Mouse (Mus musculus) thymus, postnatal 0 days (tissue): ENCODE measurements around the gene Cpd. TPM values are rescaled to one million over a fixed set of nuclear protein-coding genes. Genes with fewer than 3 reads are reported as not detected.
A peak's percentile ranks its signal among the peaks of the same experiment; 100 is the strongest.

ENCODE experiments used
- DNase-seq: peaks from one replicate; pipeline ENCODE4 v3.0.0-alpha.2; 2015; ENCODE audit warnings: low spot score
- polyA plus RNA-seq: library from polyadenylated mRNA; unstranded; fragments of >200 nt; fragmentation: Nextera tagmentation; extraction: Ambion mirVana; gene quantifications from 2 replicates; pipeline ENCODE4 v1.2.1, GENCODE M21; 2015

Cpd gene
- polyA plus RNA-seq, result 3.2 and 3.3 TPM in 2 replicates

DNA sequence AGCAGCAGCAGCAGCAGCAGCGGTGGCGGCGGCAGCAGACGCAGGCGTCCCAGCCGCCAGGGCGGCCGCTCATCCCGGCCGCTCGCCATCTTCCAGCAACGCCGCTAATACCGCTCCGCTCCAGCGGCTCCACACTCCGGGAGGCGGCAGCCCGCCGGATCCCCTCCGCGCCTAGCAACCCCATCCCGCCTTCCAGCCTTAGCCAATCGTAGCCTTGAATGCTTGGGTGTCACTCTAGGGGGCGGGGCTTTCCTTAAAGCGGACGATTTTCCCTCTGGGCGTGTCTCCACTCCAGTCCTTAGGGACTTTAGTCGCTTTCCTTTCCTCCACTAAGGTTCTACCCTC lies at the start of gene Cpd:
TSS of gene Cpd (minus strand) at position 141 of the 345 bp plus-strand sequence.
- DNase-seq, result peak; percentile 80

DNA sequence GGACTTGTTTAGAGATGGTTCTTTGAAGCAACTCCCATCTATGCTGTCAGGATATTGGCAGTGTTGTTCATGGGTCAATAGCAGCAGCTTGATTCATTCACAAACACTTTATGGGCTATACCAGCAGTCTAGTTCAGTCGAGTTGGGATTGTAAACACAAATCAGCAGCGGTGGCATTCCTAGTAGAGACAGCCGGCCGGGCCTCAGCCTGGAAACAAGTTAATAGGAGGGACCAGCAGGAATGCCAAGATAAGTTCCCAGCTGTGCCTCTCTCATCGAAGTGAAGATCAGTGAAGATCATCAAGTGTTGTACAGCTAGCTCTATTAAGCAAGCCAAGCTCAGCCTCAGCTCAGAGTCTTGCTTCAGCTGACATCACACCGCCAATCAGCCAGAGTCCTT lies 49.5 kb upstream of the Cpd start:
- no peak for DNase-seq

DNA sequence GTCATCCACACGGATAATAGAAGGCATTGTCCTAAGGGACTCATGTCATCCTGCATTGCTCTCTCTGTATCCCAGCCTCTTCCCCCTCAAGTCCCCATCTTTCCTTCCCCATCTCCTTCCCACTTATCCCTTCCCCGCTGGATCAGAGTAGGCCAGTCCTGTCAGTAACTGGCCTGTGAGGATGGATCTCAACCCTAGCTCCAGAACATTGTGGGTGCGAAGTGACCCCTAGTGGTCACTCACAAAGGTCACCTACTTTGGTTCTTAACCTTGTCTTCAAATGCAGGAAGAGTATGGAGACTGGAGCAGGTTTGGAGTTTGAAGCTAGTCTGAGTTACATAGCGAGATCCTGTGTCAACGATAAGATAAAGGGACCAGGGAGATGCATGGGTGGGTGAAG lies 47.4 kb upstream of the Cpd start:
- DNase-seq, result peak; percentile 38

- no peak for DNase-seq
These were observed 46.8 kb upstream of the Cpd start for GRCm38 (mm10) chr11:76893570-76893969.

GRCm38 (mm10) chr11:76892972-76893371 lies 46.2 kb upstream of the Cpd start:
- no peak for DNase-seq

DNA sequence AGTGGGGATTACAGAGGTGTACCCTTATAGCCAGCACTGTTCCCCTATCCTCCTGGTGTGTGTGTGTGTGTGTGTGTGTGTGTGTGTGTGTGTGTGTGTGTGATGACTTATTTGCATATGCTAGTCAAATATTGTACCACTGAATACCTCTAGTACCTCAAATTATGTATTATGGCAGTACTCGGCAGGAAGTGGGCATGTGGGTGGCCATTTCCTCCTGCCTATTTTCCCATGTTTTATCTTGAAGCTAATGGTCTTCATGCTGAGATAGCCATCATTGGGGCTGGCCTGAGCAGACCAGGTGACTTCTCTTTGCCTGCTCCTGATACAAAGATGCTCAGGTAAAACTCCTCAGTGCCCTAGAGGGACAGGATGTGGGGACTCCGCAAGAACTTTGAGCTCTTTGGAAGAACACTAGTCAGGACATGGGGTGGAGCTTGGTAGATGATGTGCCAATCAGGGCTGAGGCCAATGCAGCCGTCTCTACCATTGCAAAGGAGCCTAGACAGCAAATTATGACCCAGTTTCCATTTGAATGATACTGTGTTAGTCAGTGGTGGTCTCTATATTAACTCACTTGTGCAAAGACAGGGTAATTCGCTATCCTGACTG lies 45.0 kb upstream of the Cpd start:
- DNase-seq, result no peak

GRCm38 (mm10) chr11:76891171-76891570 lies 44.4 kb upstream of the Cpd start:
- DNase-seq, result no peak

GRCm38 (mm10) chr11:76889339-76890164 lies 42.7 kb upstream of the Cpd start:
- peak; percentile 58 for DNase-seq

DNA sequence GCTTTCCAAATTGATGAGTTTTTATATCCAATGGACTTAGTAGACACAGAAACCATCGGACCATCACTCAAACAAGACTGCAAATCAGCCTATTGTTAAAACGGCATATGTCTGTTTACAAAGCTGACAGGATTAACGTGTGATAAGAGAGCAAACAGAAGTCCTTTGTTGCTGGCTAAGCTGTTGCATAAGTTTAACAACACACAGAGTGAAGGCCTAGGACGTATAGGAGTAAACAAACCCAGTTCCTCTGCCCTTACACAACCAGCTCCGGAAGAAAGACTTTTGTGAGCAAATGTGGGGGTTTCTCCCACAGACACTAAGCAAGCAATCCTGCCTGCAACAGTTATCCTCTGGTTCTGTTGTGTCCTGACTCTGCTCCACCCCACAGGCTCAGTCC lies 37.6 kb upstream of the Cpd start:
- DNase-seq, result no peak

DNA sequence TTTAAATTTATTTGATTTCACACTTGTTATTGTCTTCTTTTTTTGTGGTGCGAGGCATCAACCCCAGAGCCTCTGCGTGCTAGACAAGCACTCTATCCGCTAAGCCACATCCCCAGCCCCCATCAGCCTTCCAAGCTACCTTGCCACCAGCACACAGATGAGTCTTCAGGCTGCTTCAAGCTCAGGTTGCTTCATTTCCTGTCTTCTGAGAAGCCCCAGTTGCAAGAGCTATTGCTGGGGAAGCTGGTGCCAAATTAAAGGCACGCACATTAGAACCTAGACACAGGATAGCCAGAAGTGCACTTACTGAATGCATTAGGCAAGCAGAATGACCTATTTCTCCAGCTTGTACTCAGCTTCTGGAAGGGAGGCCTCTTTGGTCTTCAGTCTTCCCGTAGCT lies 33.0 kb upstream of the Cpd start:
- DNase-seq, result peak; percentile 57

- no peak for DNase-seq
These were observed 27.9 kb upstream of the Cpd start for GRCm38 (mm10) chr11:76874766-76875165.

GRCm38 (mm10) chr11:76873865-76874264 lies 27.0 kb upstream of the Cpd start:
- no peak for DNase-seq

GRCm38 (mm10) chr11:76872556-76873234 lies 25.9 kb upstream of the Cpd start:
- no peak for DNase-seq

GRCm38 (mm10) chr11:76861185-76861584 lies 14.4 kb upstream of the Cpd start:
- DNase-seq, result no peak

- DNase-seq, result no peak
These were observed 12.4 kb upstream of the Cpd start for GRCm38 (mm10) chr11:76859261-76859660.

DNA sequence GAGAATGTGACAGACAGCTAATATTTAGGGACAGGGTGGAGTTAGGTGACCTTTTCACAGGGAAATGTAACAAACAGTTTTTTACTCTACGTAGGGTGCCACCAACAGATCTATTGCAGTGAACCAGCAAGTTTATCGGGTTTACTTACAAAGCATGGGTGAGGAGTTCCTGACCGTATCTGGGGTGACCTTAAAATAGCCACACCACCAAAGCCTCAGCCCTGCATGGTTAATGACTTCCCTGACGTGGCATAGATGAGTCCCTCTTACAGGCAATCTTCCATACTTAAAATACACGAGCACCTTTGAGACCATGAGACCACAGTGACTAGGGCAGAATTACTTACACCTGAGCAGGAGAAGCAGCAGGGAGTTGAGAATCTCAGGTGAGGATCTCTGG lies 12.0 kb upstream of the Cpd start:
- no peak for DNase-seq

DNA sequence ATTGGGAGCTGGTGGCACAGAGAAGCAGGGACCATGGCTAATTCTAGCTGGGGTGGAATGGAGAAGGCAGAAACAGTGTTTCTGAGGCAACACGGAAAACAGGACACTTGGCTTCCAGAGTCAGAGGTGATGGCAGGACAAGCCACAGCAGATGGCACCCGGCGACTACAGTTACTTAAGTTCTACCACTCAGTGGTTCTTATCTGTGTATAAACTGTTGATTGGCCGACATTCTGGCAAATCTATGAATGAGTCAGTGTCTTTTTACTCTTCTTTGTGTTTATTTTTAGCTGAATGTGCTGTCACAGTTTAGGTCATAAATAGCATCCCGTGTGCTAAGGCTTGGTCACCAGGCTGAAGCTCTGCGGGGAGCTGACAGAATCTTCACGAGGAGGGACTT lies 10.3 kb upstream of the Cpd start:
- DNase-seq, result no peak

DNA sequence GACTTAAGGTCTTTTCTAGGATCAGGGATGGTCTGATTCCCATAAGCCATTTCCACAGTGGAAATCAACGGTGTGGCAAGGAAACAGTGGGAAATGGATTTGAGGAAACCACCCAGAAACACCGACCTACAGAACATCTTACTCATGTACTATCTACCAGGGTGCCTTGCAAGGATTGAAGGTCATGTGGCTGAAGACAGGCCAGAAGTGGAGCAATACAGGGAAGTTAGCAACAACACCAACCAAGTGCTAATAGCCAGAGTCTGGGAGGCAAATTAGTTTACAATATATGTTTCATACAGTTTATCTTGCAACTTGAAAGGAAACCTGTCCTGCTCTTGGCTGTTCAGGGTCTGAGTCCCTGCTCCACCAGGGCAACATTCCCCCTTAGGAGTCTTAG lies 9.8 kb upstream of the Cpd start:
- DNase-seq, result no peak

DNA sequence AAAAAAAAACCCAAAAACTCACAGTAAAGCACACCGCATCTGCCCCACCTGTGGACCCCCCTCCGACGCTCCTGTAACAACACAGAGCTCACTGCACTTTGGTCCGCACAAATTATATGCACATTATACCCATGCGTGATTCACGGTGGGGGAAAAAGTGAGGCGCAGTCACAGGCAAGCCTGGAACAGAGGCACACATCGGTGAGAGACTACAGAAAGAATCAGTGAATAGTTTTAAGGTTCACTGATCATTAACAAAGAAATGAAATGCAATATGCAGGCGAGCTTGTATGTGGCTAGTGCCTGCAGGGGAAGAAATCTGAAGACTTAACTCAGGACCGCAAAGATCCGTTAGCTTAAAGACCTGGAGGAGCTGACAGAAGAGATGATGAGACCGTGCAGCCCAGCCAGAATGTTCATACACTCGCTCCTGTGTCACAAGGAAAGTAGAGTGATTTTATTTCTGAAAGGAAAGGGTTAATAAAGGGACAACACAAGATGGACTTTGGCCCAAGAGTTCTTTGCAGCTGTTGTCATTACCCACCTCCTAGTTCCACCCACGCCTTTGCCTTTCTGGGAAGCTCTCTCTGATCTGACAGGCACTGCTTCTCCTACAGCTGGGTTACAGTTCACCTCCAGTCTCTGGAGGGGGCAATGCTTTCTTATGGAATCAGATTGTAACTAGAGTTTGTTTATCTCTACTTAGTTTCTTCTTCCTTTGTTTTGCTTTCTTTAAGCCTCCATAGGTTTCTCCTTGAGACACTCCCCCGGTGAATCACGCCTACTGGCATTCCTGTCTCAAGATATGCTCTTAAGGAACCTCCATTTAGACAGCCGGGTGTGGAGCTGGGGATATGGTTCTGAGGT lies 7.9 kb upstream of the Cpd start:
- no peak for DNase-seq

GRCm38 (mm10) chr11:76851512-76851911 lies 4.7 kb upstream of the Cpd start:
- DNase-seq, result no peak

- no peak for DNase-seq
These were observed 2.8 kb upstream of the Cpd start for GRCm38 (mm10) chr11:76849596-76849995.

DNA sequence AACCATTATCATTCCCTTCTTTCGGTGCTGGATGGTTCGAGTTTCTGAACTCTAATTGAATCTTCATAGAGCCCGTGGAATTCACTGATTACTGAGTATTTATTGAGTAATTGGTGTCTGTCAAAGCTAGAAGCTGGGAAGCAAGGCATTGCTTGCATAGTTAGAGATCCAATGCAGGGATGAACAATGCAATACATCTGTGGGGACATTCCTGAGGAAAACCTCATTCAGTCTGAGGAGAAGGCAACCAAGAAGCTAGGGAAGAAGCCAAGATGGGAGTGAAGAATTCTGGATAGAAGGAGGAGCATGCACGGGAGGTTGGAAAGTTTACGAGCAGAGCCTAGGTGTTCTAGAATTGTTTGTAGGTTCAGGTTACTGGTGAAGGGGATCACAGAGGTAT lies 1.3 kb upstream of the Cpd start:
- DNase-seq, result no peak
